17 mouse cellular contexts compared by ENCODE assay signal in genomic region chr17:93314144-93314543, GRCm38 (mm10).
"Had no signal": no experiment of that assay in that cellular context is flagged by ENCODE, and none has a peak within 500 bp of the region (broad histone marks: within the 10 kb centered on the region; RNA-seq: fewer than 3 reads in every experiment).

No protein-coding gene starts in this region.

- H3K9ac ChIP-seq: kidney, embryonic 15.5 days; liver, embryonic 13.5 days had no signal

- DNase-seq: kidney, adult 8-10 months; kidney, postnatal 25 days; layer of hippocampus, postnatal 36 days; liver, embryonic 13.5 days; lung, adult 2 months; lung, postnatal 10 days; lung, postnatal 36 days; right cerebral cortex, adult 18-20 months; right cerebral cortex, postnatal 14 days; right cerebral cortex, postnatal 4 days; thymus, adult 2 months; thymus, postnatal 14 days; thymus, postnatal 4 days had no signal

- H3K4me2 ChIP-seq: kidney, embryonic 15.5 days; liver, embryonic 13.5 days had no signal

- ATAC-seq: intestine, postnatal 0 days had no signal

- H3K27ac ChIP-seq: kidney, embryonic 15.5 days; left cerebral cortex, adult 2 months; liver, embryonic 13.5 days; stomach, postnatal 0 days had no signal

- H3K4me3 ChIP-seq: kidney, embryonic 15.5 days; left cerebral cortex, adult 2 months; liver, embryonic 13.5 days had no signal

- H3K36me3 ChIP-seq: kidney, embryonic 15.5 days; liver, embryonic 13.5 days had no signal

- H3K4me1 ChIP-seq: kidney, embryonic 15.5 days; liver, embryonic 13.5 days had no signal

- H3K9me3 ChIP-seq: kidney, embryonic 15.5 days; liver, embryonic 13.5 days had no signal

- H3K27me3 ChIP-seq: kidney, embryonic 15.5 days; liver, embryonic 13.5 days had no signal
